Mouse (Mus musculus) gastrocnemius, adult 18-20 months (tissue): ENCODE data around the gene Tigit. TPM values are rescaled to one million over a fixed set of nuclear protein-coding genes. Genes with fewer than 3 reads are reported as not detected.
A peak's percentile ranks its signal among the peaks of the same experiment; 100 is the strongest.

Source experiments
- DNase-seq: peaks from one replicate; pipeline ENCODE4 v3.0.0; 2021; ENCODE audit warnings: low spot score
- microRNA-seq: library from miRNA; unstranded; fragments of <30 nt; microRNA quantifications from one replicate; pipeline ENCODE4 v1.2.0, GENCODE M21; 2021
- total RNA-seq, 2 experiments: library from RNA; stranded (reverse); gene quantifications; 2 replicates each; pipeline ENCODE4 v1.2.3; 2021

Gene Tigit
- total RNA-seq, 2 experiments from 2014 or later: not detected

- DNase-seq: no peak
Observed at GRCm38 (mm10) chr16:43620359-43620758, 43.6 kb downstream of the Tigit start.

- no peak for DNase-seq
Observed at GRCm38 (mm10) chr16:43619277-43619676, 44.7 kb downstream of the Tigit start.

GRCm38 (mm10) chr16:43618286-43618685 lies 45.7 kb downstream of the Tigit start:
- no peak for DNase-seq

- no peak for DNase-seq
Observed at GRCm38 (mm10) chr16:43617346-43617745, 46.6 kb downstream of the Tigit start.

GRCm38 (mm10) chr16:43616348-43616747 lies 47.6 kb downstream of the Tigit start:
- DNase-seq: peak; percentile 46

GRCm38 (mm10) chr16:43610375-43610774 lies 53.6 kb downstream of the Tigit start:
- peak; percentile 39 for DNase-seq

GRCm38 (mm10) chr16:43608066-43608465 lies 55.9 kb downstream of the Tigit start:
- DNase-seq: no peak

GRCm38 (mm10) chr16:43607086-43607485 lies 56.9 kb downstream of the Tigit start:
- DNase-seq: no peak

- DNase-seq: no peak
Observed at GRCm38 (mm10) chr16:43604399-43605013, 59.4 kb downstream of the Tigit start.

GRCm38 (mm10) chr16:43603591-43604141 lies 60.3 kb downstream of the Tigit start:
- DNase-seq: no peak

GRCm38 (mm10) chr16:43602573-43602972 lies 61.4 kb downstream of the Tigit start:
- no peak for DNase-seq

- no peak for DNase-seq
Observed at GRCm38 (mm10) chr16:43599707-43600106, 64.2 kb downstream of the Tigit start.

Small RNA genes within 50 kb of the gene (microRNA-seq; reads per million reads assigned to microRNA genes)
- gene Mir568: not detected

Other genes with a start within 250 kb of the Tigit start
- gene Drd3, start 89.9 kb upstream of the Tigit start, total RNA-seq: not detected
- gene Ccdc191, start 225.7 kb upstream of the Tigit start, total RNA-seq: 1 to 10 TPM; 2.0 to 2.5 TPM